Mouse (Mus musculus) CH12.LX (cell line): Measurements from ENCODE around the gene Rpgrip1. TPM values are rescaled to one million over a fixed set of nuclear protein-coding genes. Genes with fewer than 3 reads are reported as not detected.

Source experiments
- DNase-seq: peaks from one replicate; pipeline ENCODE4 v3.0.0-alpha.2; 2013; ENCODE audit errors: extremely low read depth
- H3K27ac ChIP-seq: 2 replicates; pipeline ENCODE4 v1.5.1; 2012; ENCODE audit warnings: low read depth, mild to moderate bottlenecking, control low read depth, moderate library complexity; ENCODE audit not compliant: insufficient read depth
- H3K27me3 ChIP-seq: replicated peaks from 2 replicates; pipeline ENCODE3; 2012; ENCODE audit warnings: inconsistent platforms
- H3K36me3 ChIP-seq, 2 experiments: replicated peaks in 1 of 2; 2 replicates each; pipeline versions ENCODE3 to v1.6.1; 2012; ENCODE audit warnings: inconsistent platforms in 1 of 2, low read length in 1 of 2, mild to moderate bottlenecking in 1 of 2, mixed read lengths in 1 of 2, moderate library complexity in 1 of 2; ENCODE audit not compliant: control insufficient read depth in 1 of 2, insufficient read depth in 1 of 2
- H3K4me1 ChIP-seq, 2 experiments: 2 replicates each; pipeline ENCODE4 v1.6.1; 2012; ENCODE audit warnings: inconsistent platforms in 1 of 2, moderate library complexity in 1 of 2; ENCODE audit not compliant: insufficient read depth in 2 of 2, control insufficient read depth in 1 of 2
- H3K4me2 ChIP-seq: 2 replicates; pipeline ENCODE4 v1.6.1; 2012; ENCODE audit warnings: low read depth, mild to moderate bottlenecking, control low read depth; ENCODE audit not compliant: poor library complexity, insufficient read depth, severe bottlenecking
- H3K4me3 ChIP-seq, 3 experiments: fragments of 150-350 bp in 1 of 3; sonication (generic) in 1 of 3; replicated peaks in 1 of 3; 2 replicates each; pipeline versions ENCODE3 to v1.5.1; 2011 to 2012; ENCODE audit warnings: low read depth in 2 of 3, low read length in 2 of 3, mild to moderate bottlenecking in 2 of 3, moderate library complexity in 2 of 3, control low read depth in 1 of 3, improper control_type of control experiment in 1 of 3, inconsistent platforms in 1 of 3, mixed read lengths in 1 of 3; ENCODE audit not compliant: poor library complexity in 1 of 3
- H3K79me2 ChIP-seq: replicated peaks from 2 replicates; pipeline ENCODE4 v1.6.1; 2012; ENCODE audit warnings: mild to moderate bottlenecking, moderate library complexity; ENCODE audit not compliant: control insufficient read depth, poor library complexity, insufficient read depth, severe bottlenecking; ENCODE audit errors: extremely low read depth
- H3K9ac ChIP-seq: 2 replicates; pipeline ENCODE4 v1.6.1; 2012; ENCODE audit warnings: low read depth, mild to moderate bottlenecking, control low read depth, moderate library complexity; ENCODE audit not compliant: insufficient read depth
- H3K9me3 ChIP-seq: replicated peaks from 2 replicates; pipeline ENCODE3; 2012; ENCODE audit warnings: low read length, inconsistent platforms, mixed read lengths
- BHLHE40 ChIP-seq: IDR thresholded peaks from 2 replicates; pipeline ENCODE4 v1.6.1; 2011; ENCODE audit warnings: mild to moderate bottlenecking, low read depth, low read length, improper control_type of control experiment
- CHD1 ChIP-seq: IDR thresholded peaks from 2 replicates; pipeline ENCODE4 v1.6.1; 2012; ENCODE audit warnings: low read depth, low read length, improper control_type of control experiment, inconsistent platforms
- CHD2 ChIP-seq: IDR thresholded peaks from 2 replicates; pipeline ENCODE4 v1.6.1; 2011; ENCODE audit warnings: low read length, improper control_type of control experiment
- ELF1 ChIP-seq: IDR thresholded peaks from 2 replicates; pipeline ENCODE4 v1.6.1; 2014; ENCODE audit warnings: low read depth, mild to moderate bottlenecking, inconsistent platforms, low read length, improper control_type of control experiment
- EP300 ChIP-seq: IDR thresholded peaks from 2 replicates; pipeline ENCODE4 v1.6.1; 2011; ENCODE audit warnings: low read length, improper control_type of control experiment
- HCFC1 ChIP-seq: IDR thresholded peaks from 2 replicates; pipeline ENCODE4 v1.6.1; 2012; ENCODE audit warnings: low read depth, mild to moderate bottlenecking, inconsistent platforms, low read length, improper control_type of control experiment
- IRF4 ChIP-seq: IDR thresholded peaks from 2 replicates; pipeline ENCODE4 v1.6.1; 2014; ENCODE audit warnings: low read depth, mild to moderate bottlenecking, inconsistent platforms, low read length, improper control_type of control experiment
- JUN ChIP-seq: IDR thresholded peaks from 2 replicates; pipeline ENCODE4 v1.6.1; 2011; ENCODE audit warnings: low read depth, mild to moderate bottlenecking, low read length, improper control_type of control experiment, moderate library complexity; ENCODE audit not compliant: insufficient read depth
- JUND ChIP-seq: conservative IDR thresholded peaks from 2 replicates; pipeline ENCODE4 v1.6.1; 2011; ENCODE audit warnings: low read depth, low read length, improper control_type of control experiment
- KAT2A ChIP-seq: IDR thresholded peaks from 2 replicates; pipeline ENCODE4 v1.6.1; 2012; ENCODE audit warnings: low read length, improper control_type of control experiment, inconsistent platforms; ENCODE audit not compliant: insufficient replicate concordance
- MAFK ChIP-seq: IDR thresholded peaks from 2 replicates; pipeline ENCODE4 v1.6.1; 2011; ENCODE audit warnings: low read length, improper control_type of control experiment; ENCODE audit not compliant: insufficient replicate concordance
- MAX ChIP-seq: IDR thresholded peaks from 2 replicates; pipeline ENCODE4 v1.6.1; 2011; ENCODE audit warnings: low read length, improper control_type of control experiment
- MEF2A ChIP-seq: IDR thresholded peaks from 2 replicates; pipeline ENCODE4 v1.6.1; 2014; ENCODE audit warnings: low read depth, mild to moderate bottlenecking, inconsistent platforms, low read length, improper control_type of control experiment, borderline replicate concordance
- MXI1 ChIP-seq: IDR thresholded peaks from 2 replicates; pipeline ENCODE4 v1.6.1; 2011; ENCODE audit warnings: mild to moderate bottlenecking, low read depth, low read length, improper control_type of control experiment
- NRF1 ChIP-seq: IDR thresholded peaks from 2 replicates; pipeline ENCODE4 v1.6.1; 2014; ENCODE audit warnings: low read depth, mild to moderate bottlenecking, inconsistent platforms, low read length, improper control_type of control experiment, moderate library complexity
- PAX5 ChIP-seq: IDR thresholded peaks from 2 replicates; pipeline ENCODE4 v1.6.1; 2012; ENCODE audit warnings: low read length, inconsistent platforms, mixed read lengths
- POLR2A ChIP-seq: IDR thresholded peaks from 2 replicates; pipeline ENCODE4 v1.6.1; 2011; ENCODE audit warnings: low read depth, mild to moderate bottlenecking, improper control_type of control experiment, low read length
- RAD21 ChIP-seq: IDR thresholded peaks from 2 replicates; pipeline ENCODE4 v1.6.1; 2011; ENCODE audit warnings: low read depth, mild to moderate bottlenecking, low read length, improper control_type of control experiment, moderate library complexity
- RCOR1 ChIP-seq: conservative IDR thresholded peaks from 2 replicates; pipeline ENCODE4 v1.6.1; 2012; ENCODE audit warnings: low read depth, mild to moderate bottlenecking, inconsistent platforms, low read length, improper control_type of control experiment
- SIN3A ChIP-seq: IDR thresholded peaks from 2 replicates; pipeline ENCODE4 v1.6.1; 2012; ENCODE audit warnings: low read length, improper control_type of control experiment, inconsistent platforms
- TBP ChIP-seq: conservative IDR thresholded peaks from 2 replicates; pipeline ENCODE4 v1.6.1; 2011; ENCODE audit warnings: low read depth, low read length, improper control_type of control experiment
- TCF12 ChIP-seq: IDR thresholded peaks from 2 replicates; pipeline ENCODE4 v1.6.1; 2014; ENCODE audit warnings: low read depth, mild to moderate bottlenecking, inconsistent platforms, low read length, improper control_type of control experiment
- UBTF ChIP-seq: IDR thresholded peaks from 2 replicates; pipeline ENCODE4 v1.6.1; 2012; ENCODE audit warnings: low read depth, mild to moderate bottlenecking, inconsistent platforms, low read length, improper control_type of control experiment, moderate library complexity
- USF1 ChIP-seq: IDR thresholded peaks from 2 replicates; pipeline ENCODE4 v1.6.1; 2014; ENCODE audit warnings: low read depth, mild to moderate bottlenecking, inconsistent platforms, low read length, improper control_type of control experiment
- ZC3H11A ChIP-seq: IDR thresholded peaks from 2 replicates; pipeline ENCODE4 v1.6.1; 2012; ENCODE audit warnings: low read depth, mild to moderate bottlenecking, inconsistent platforms, low read length, improper control_type of control experiment
- ZKSCAN1 ChIP-seq: IDR thresholded peaks from 2 replicates; pipeline ENCODE4 v1.6.1; 2012; ENCODE audit warnings: low read depth, inconsistent platforms, low read length, improper control_type of control experiment, borderline replicate concordance
- ZMIZ1 ChIP-seq: IDR thresholded peaks from 2 replicates; pipeline ENCODE4 v1.6.1; 2012; ENCODE audit warnings: low read depth, mild to moderate bottlenecking, inconsistent platforms, low read length, improper control_type of control experiment
- ZNF384 ChIP-seq: IDR thresholded peaks from 2 replicates; pipeline ENCODE4 v1.6.1; 2012; ENCODE audit warnings: low read depth, low read length, improper control_type of control experiment, inconsistent platforms
- dilution Hi-C: fragments of 300-500 bp; cut with MboI; formaldehyde crosslinking; loops from 2 replicates; pipeline ENCODE4 v1.14.3; 2020; ENCODE audit warnings: low sequenced_read_pairs; ENCODE audit not compliant: extremely low pct_unique_long_range_greater_than_20kb, extremely low pct_ligation_motif_present
- in situ Hi-C: fragments of 300-500 bp; cut with MboI; formaldehyde crosslinking; loops from 3 replicates; pipeline ENCODE4 v1.14.3; 2019; ENCODE audit warnings: low sequenced_read_pairs, low pct_ligation_motif_present, low pct_unique_long_range_greater_than_20kb, mixed read lengths
- polyA plus RNA-seq: library from polyadenylated mRNA; unstranded; fragments of >175 nt; gene quantifications from 2 replicates; pipeline ENCODE4 v1.2.1, GENCODE M21; 2012; ENCODE audit warnings: low read depth; ENCODE audit not compliant: insufficient read length
- total RNA-seq, 2 experiments: library from RNA; depleted of rRNA; stranded (reverse); fragments of 300-350 nt in 1 of 2; fragments of >200 nt in 1 of 2; gene quantifications; 2 replicates each; pipeline ENCODE4 v1.2.3; 2012 to 2014

The Rpgrip1 gene
- total and polyA plus RNA-seq, 3 experiments: 7.3 to 41.8 (median 15.0) TPM

DNA sequence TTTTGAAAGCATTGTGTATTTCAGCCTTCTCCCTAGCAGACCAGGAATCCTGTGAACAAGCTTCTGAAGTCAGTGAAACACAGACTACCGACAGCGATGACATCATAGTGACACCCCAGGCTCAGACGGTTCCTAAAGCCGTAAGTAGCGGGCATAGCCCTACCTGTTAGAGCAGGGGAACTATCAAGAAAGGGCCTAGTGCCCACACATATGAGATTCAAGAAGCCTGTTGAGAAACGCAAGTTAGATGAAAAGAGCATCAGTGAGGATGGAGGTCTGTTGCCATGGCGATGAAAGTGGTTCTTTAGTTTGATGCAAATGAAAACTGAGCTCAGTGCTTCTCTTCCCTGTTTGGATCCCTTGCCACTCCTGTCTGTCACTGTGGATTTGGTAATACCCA, 41.7 kb downstream of the Rpgrip1 start:
- H3K9ac ChIP-seq: no peak overlapping the region
- no peaks in the 10 kb centered on the region for H3K27me3 ChIP-seq
- H3K4me2 ChIP-seq: no peak overlapping the region
- no peak for TF ChIP-seq KAT2A
- no peak for TF ChIP-seq MAX
- no peak for TF ChIP-seq TBP
- TF ChIP-seq MAFK: no peak
- no peak for TF ChIP-seq ZC3H11A
- TF ChIP-seq MXI1: no peak
- TF ChIP-seq ZNF384: no peak
- TF ChIP-seq USF1: no peak
- TF ChIP-seq PAX5: no peak
- TF ChIP-seq ELF1: no peak
- TF ChIP-seq BHLHE40: no peak
- TF ChIP-seq CHD2: no peak
- TF ChIP-seq ZKSCAN1: no peak
- no peak for TF ChIP-seq CHD1
- no peak for TF ChIP-seq JUN
- no peak for TF ChIP-seq MEF2A
- TF ChIP-seq POLR2A: no peak
- no peak for TF ChIP-seq SIN3A
- dilution Hi-C loops: no loop called here
- H3K4me3 ChIP-seq: no peak overlapping the region
- H3K27ac ChIP-seq: no peak overlapping the region
- in situ Hi-C loops: no loop called here
- H3K9me3 ChIP-seq: no peaks in the 10 kb centered on the region
- peaks cover 9 to 27% of the 10 kb centered on the region in 2 experiments for H3K4me1 ChIP-seq
- H3K79me2 ChIP-seq: no peaks in the 10 kb centered on the region
- peaks cover 5 to 49% of the 10 kb centered on the region in 2 experiments for H3K36me3 ChIP-seq
- no peak for DNase-seq

DNA sequence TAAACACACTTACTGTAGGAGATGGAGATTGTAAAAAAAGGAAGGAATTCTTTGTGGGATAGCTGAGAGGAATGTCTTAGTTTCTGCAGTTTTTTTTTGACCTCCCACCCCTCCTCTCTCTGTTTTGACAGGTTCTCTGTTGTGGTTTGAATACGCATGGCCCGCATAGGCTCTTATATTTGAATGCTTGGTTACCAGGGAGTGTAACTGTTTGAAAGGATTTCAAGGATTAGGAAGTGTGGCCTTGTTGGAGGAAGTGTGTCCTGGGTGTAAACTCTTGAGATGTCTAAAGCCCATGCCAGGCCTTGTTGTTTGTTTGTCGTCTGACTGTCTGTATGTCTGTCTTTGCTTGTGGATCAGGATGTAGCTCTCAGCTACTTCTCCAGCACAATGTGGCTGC, 42.1 kb downstream of the Rpgrip1 start:
- Histone ChIP-seq H3K4me2 (no peak overlapping the region), H3K36me3 (peaks cover 6 to 48% of the 10 kb centered on the region in 2 experiments), H3K9ac (no peak overlapping the region), H3K4me1 (peaks cover 9 to 27% of the 10 kb centered on the region in 2 experiments), H3K27ac (no peak overlapping the region), H3K9me3 (no peaks in the 10 kb centered on the region), H3K27me3 (no peaks in the 10 kb centered on the region), H3K4me3 (no peak overlapping the region), H3K79me2 (no peaks in the 10 kb centered on the region)
- TF ChIP-seq HCFC1: no peak
- TF ChIP-seq EP300: no peak
- TF ChIP-seq NRF1: no peak
- no peak for TF ChIP-seq ZMIZ1
- TF ChIP-seq JUN: no peak
- TF ChIP-seq TCF12: no peak
- TF ChIP-seq RAD21: no peak
- no peak for TF ChIP-seq IRF4
- no peak for TF ChIP-seq BHLHE40
- no peak for TF ChIP-seq MAFK
- no peak for TF ChIP-seq JUND
- no peak for TF ChIP-seq MEF2A
- TF ChIP-seq ZKSCAN1: no peak
- no peak for TF ChIP-seq KAT2A
- TF ChIP-seq RCOR1: no peak
- TF ChIP-seq UBTF: no peak
- in situ Hi-C loops: no loop called here
- DNase-seq: no peak
- dilution Hi-C loops: no loop called here
